Mouse (Mus musculus): Measurements from ENCODE around the gene Arhgap45.

The Arhgap45 gene

GRCm38 (mm10) chr10:80014484-80015290 is 1.8 kb upstream of the Arhgap45 start:
- DNase-seq (ENCODE audit: extremely low spot score, low read depth, low spot score): no peak

DNA sequence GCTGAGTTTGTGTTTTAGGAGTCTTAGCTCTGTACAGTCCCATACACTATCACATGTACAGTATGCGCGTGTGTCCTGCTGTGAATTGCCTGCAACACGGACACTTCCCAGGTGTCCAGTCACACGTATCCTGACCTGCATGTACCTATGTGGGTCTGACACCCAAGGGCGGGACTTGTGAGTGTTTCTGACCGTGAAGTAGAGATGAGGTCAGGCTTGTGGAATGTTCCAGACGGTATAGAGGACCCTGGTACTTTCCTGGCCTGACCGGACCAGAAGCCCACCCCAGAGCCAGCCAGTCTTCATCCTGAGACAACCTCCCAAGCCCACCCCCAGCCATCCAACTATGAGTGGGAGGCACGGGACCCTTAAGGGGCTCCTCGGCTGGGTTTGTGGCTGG is 870 bp upstream of the Arhgap45 start:
- DNase-seq (ENCODE audit: extremely low spot score, low read depth, low spot score): no peak

DNA sequence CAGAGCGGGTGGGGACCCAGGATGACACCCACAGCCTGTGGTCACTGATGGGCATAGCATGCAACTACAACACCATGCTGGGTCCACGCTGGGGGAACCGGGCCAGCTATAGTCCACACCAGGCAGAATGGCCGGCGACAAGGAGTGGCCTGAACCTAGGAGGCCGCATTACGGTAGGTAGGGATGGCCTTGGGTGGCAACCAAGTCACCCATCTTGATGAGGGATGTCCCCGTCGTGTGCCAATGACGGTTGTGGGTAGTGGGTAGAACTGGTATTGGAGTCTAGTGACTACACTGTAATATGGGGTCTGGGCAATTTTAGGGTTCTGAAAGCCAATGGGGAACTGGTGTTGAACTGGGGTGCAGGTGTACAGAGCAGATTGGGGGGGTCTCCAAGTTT is 478 bp downstream of the Arhgap45 start:
- no peak for DNase-seq (ENCODE audit: extremely low spot score, low read depth, low spot score)

GRCm38 (mm10) chr10:80017361-80017760 is 908 bp downstream of the Arhgap45 start:
- DNase-seq (ENCODE audit: extremely low spot score, low read depth, low spot score): no peak

DNA sequence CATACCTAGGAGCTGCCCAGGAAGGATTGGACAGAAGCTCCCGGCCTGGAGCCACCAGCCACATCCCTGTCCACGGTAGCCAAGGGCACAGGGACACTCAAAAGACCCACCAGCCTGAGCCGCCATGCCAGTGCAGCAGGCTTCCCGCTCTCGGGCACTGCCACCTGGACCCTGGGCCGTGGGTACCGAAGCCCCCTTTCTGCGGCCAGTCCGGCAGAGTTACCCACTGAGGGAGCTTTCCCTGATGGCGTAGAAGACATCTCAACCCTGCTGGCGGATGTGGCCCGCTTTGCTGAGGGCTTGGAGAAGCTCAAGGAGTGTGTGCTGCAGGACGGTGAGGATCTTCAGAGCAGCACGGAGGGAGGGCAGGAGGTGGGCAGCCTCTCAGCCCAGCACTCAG is 1.3 kb downstream of the Arhgap45 start:
- no peak for DNase-seq (ENCODE audit: extremely low spot score, low read depth, low spot score)

GRCm38 (mm10) chr10:80018739-80019297 is 2.4 kb downstream of the Arhgap45 start:
- no peak for DNase-seq (ENCODE audit: extremely low spot score, low read depth, low spot score)

DNA sequence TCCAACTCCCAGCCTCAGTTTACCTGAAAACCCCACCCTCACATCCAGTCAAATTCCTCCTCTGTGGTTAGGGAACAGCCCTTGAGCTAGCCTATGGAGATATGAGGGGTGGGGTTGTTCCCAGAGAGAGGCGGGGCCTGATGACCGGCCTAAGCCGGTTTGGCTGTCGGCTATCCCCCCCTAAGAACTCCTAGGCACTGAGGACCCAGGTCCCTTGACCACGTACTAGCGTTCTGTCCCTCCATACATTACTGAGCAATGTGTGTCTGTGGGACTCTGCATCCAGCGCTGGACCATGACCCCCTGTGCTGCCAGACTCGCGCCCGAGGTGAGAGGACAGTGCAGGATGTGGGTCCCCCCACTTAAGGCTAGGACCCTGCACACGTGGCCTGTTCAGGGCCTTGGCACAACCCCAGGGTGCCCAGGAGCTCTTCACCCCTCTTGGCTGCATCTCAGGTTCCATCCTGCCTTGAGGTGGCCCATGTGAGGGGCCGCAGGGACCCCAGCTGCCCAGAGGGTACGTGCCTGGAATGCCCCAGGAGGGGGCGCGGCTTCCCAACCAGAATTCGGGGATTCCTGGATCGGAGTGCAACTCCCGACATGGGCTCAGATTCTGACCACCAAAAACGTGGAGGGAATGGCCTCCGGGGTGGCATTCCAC is 3.1 kb downstream of the Arhgap45 start:
- no peak for DNase-seq (ENCODE audit: extremely low spot score, low read depth, low spot score)

DNA sequence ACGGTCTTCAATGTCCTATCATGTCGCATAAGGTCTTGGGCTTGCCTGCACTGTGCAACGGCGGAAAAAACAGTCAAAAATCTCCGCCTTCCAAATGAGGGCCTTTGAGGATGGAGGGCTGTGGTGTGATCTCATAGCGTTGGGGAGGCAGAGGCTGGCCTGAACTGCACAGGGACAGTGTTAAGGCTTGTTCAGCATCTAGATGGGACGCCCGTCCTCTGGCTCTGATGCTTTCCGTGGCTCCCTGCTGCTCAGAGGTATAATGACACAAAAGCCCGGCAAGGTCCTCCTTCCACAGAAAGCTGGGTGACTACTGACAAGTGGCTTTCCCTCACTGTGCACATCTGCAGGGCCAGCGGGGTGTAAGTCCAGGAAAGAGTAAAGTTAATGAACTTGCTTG is 3.7 kb downstream of the Arhgap45 start:
- DNase-seq (ENCODE audit: extremely low spot score, low read depth, low spot score): no peak

- no peak for DNase-seq (ENCODE audit: extremely low spot score, low read depth, low spot score)
Observed at GRCm38 (mm10) chr10:80020603-80021319, 4.3 kb downstream of the Arhgap45 start.

DNA sequence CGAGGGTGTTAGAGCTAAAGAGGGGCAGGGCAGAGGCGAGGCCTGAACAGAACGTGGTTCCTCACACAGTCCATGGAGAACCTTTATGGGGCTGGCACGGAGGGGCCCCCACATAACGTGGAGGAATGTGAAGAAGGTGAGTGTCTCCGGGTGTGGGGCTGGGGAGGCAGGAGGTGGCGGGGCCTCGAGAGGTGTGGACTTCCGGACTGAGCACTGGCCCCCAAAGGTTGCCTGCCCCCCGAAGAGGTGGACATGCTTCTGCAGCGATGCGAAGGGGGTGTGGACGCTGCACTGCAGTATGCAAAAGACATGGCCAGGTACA is 4.8 kb downstream of the Arhgap45 start:
- DNase-seq (ENCODE audit: extremely low spot score, low read depth, low spot score): no peak

DNA sequence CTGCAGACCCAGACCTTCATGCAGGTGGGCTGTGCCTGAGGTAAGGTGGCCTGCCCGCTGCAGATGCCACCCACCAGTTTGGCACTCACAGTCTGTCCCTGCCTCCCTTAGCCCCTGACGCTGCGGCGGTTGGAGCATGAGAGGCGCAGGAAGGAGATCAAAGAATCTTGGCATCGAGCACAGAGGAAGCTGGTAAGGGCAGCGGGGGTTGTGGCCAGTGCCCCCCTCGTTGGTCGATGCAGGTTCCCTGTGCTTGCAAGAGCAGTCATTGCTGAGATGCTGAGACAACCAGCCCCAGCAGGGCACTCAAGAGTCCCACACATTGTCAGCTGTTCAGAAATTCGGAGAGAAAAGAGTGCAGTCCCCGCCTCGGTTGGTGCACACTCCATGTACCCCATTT is 5.7 kb downstream of the Arhgap45 start:
- no peak for DNase-seq (ENCODE audit: extremely low spot score, low read depth, low spot score)

- no peak for DNase-seq (ENCODE audit: extremely low spot score, low read depth, low spot score)
Observed at GRCm38 (mm10) chr10:80022806-80023205, 6.4 kb downstream of the Arhgap45 start.

DNA sequence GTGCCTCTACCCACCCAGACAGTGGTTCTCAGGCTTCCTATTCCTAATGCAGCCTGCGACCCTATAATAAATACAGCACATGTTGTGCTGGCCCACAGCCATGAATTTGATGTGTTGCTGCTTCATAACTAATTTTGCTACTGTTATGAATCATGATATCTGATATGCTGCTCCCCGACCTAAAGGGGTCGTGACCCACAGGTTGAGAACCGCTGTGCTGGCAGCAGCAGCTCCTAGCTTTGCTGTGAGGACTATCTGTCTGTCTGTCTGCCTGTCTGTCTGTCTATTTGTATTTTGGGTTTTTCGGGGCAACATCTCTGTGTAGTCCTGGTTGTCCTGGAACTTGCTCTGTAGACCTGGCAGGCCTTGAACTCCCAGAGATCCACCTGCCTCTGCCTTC is 7.3 kb downstream of the Arhgap45 start:
- DNase-seq (ENCODE audit: extremely low spot score, low read depth, low spot score): no peak

- DNase-seq (ENCODE audit: extremely low spot score, low read depth, low spot score): no peak
Observed at GRCm38 (mm10) chr10:80024229-80025043, 8.0 kb downstream of the Arhgap45 start.

DNA sequence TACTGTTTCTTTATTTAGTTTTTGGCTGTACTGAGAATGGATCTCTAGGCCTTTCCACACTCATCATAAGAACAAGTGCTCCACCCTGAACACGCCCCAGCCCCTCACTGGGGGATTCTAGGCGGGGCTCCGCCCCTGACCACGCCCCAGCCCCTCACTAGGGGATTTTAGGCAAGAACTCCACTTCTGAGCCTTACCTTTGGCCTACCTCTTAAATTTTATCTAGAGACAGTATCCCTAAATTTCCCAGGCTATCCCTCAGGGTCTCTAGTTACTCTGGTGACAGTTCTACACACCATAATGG is 8.5 kb downstream of the Arhgap45 start:
- no peak for DNase-seq (ENCODE audit: extremely low spot score, low read depth, low spot score)

DNA sequence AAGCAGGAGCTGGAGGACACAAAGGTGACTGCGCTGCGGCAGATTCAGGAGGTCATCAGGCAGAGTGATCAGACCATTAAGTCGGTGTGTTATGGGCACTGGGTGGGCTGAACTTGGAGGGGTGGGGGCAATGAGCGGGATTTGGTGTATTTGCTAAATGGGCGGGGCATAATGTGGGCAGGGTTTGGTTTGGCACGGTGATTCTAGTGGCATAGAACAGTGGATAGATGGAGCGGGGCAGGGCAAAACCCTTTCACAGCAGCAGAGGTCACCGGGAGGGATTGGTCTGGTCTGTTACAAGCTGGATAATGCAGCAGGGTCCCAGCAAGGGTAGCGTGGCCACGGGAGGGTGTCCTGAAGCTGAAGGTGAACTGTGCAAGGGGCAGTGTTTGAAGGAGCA is 9.0 kb downstream of the Arhgap45 start:
- no peak for DNase-seq (ENCODE audit: extremely low spot score, low read depth, low spot score)

DNA sequence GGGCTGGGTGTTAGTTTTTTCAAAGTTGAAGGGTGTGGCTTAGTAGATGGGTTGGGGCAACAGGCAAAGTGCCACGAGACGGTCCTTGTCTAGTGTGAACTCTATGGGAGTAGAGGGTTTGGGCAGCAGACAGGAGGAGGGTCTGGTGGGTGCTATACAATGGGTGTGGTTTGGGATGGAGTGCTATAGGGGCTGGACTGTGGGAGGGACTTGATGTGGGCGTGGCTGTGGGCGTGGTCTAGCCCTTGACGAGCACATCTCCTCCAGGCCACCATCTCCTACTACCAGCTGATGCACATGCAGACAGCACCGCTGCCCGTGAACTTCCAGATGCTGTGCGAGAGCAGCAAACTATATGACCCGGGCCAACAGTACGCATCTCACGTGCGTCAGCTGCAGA is 9.4 kb downstream of the Arhgap45 start:
- no peak for DNase-seq (ENCODE audit: extremely low spot score, low read depth, low spot score)

DNA sequence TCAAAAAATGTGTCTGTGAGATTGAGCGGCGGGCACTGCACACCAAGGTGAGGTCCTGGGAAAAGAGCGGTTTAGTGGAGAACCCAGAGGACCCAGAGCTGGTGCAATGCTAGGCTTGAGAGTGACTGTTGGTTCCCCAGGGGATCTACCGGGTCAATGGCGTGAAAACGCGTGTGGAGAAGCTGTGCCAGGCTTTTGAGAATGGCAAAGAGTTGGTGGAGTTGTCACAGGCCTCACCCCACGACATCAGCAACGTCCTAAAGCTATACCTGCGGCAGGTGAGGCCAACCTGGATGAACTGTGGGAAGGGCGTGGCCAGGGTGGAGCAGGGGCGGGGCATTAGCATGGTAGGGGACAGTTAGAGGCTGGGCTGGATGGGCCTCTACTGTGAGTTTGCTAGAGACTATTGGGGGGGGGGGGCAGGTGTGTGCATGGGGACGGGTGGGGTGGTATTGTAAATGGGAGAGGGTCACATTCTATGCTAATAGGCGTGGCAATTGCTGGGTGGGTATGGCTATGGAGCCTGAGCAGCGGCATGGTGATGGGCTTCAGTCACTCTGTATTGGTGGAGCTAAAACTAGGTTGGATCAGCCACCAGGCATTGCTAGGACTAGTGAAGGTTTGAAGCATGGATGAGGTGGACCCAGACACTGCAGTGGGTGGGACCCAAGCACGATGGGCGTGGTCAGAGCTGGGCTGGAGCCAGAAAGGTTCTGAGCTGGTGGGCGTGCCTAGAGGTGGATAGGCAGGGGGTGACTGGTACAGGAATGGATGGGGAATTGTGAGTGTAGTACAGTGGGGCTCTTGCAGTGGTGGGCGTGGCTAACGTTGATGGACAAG is 11.4 kb downstream of the Arhgap45 start:
- DNase-seq (ENCODE audit: extremely low spot score, low read depth, low spot score): no peak

DNA sequence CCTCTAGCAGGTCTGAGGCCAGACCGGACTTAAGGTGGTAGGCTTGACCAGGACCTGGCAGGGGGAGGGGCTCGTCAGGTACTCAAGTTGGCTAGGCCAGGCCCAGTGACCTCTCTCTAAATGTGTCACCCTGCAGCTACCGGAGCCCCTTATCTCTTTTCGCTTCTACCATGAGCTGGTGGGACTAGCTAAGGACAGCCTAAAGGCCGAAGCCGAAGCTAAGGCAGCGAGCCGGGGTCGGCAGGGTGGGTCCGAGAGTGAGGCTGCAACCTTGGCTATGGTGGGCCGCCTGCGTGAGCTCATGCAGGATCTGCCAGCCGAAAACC is 12.0 kb downstream of the Arhgap45 start:
- DNase-seq (ENCODE audit: extremely low spot score, low read depth, low spot score): no peak

DNA sequence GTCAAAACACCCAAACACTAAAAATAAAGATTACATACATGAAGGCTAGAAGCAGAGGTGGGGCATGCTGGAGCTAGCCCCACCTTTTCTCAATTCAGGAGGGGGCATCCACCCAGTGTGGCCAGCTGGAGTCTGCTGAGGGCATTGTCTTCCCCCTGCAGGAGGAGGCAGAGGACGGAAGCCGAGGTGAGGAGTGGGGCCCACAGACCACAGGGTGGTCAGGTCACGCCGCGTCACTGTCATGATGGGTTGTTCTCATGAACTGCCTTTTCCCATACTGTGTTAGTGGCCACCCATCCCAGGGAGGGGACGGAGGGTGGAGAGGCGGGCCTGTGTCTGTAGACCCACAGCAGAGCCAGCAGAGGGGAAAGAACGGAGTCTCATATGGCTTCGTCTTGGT is 13.7 kb downstream of the Arhgap45 start:
- no peak for DNase-seq (ENCODE audit: extremely low spot score, low read depth, low spot score)
